Mouse (Mus musculus) E14TG2a.4 (cell line): ENCODE results near the gene Morc3.

Source experiments
- CTCF ChIP-seq: conservative IDR thresholded peaks from 2 replicates; pipeline ENCODE4 v1.5.1; 2014; ENCODE audit warnings: low read length
- NANOG ChIP-seq: IDR thresholded peaks from 2 replicates; pipeline ENCODE4 v1.6.1; 2014; ENCODE audit warnings: borderline replicate concordance, low read length, mixed read lengths
- POU5F1 ChIP-seq: IDR thresholded peaks from 2 replicates; pipeline ENCODE4 v1.6.1; 2014; ENCODE audit warnings: low read length, borderline replicate concordance

DNA sequence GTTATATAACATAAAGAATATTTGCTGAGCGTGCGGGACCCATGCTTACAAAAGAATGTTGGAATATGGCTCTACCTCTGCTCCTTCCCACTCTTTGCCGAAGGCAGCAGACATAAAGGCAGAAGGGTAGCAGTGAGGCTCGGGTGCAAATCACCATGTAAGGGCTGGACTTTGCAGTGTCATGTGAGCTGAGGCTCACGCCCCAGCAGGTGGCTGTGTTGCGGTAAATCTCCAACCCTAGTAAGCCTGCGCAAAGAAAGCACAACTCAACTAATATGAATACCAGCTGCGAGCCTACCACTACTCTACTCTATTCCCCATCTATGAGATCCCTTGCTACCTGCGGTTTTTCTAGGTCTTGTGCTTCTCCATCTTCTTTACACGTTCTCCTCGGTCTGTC lies 5.9 kb upstream of the Morc3 start:
- TF ChIP-seq CTCF (no peak), NANOG (no peak), POU5F1 (no peak)
